Mouse (Mus musculus) adrenal gland, postnatal 4 days (tissue): ENCODE data around the gene Cdk17. TPM values are rescaled to one million over a fixed set of nuclear protein-coding genes. Genes with fewer than 3 reads are reported as not detected.

Experiments used
- DNase-seq, 2 experiments: peaks; one replicate each; pipeline ENCODE4 v3.0.0; 2021 to 2022; ENCODE audit warnings: low spot score in 2 of 2, mixed read lengths in 2 of 2
- long read RNA-seq, 2 experiments: library from polyadenylated mRNA; stranded (forward); transcript quantifications; one replicate each; pipeline ENCODE4 v2.0.0; 2021
- total RNA-seq, 2 experiments: library from RNA; stranded (reverse); gene quantifications; 2 replicates each; pipeline ENCODE4 v1.2.3; 2021

Cdk17 gene
- 10 to 100 TPM; 30.5 to 33.1 TPM for total RNA-seq
- long read RNA-seq, experiment 1, transcript Cdk17-201 (17 exons, 3,615 nt), result major isoform, 11 of 16 reads
- long read RNA-seq, experiment 1, partial matches to known transcripts, result 4 of 16 reads
- long read RNA-seq, experiment 1, other reads (novel, unspliced or antisense), result 1 of 16 reads
- long read RNA-seq, experiment 2, transcript Cdk17-201 (17 exons, 3,615 nt), result major isoform, 25 of 45 reads
- long read RNA-seq, experiment 2, partial matches to known transcripts, result 9 of 45 reads
- long read RNA-seq, experiment 2, other reads (novel, unspliced or antisense), result 11 of 45 reads

DNA sequence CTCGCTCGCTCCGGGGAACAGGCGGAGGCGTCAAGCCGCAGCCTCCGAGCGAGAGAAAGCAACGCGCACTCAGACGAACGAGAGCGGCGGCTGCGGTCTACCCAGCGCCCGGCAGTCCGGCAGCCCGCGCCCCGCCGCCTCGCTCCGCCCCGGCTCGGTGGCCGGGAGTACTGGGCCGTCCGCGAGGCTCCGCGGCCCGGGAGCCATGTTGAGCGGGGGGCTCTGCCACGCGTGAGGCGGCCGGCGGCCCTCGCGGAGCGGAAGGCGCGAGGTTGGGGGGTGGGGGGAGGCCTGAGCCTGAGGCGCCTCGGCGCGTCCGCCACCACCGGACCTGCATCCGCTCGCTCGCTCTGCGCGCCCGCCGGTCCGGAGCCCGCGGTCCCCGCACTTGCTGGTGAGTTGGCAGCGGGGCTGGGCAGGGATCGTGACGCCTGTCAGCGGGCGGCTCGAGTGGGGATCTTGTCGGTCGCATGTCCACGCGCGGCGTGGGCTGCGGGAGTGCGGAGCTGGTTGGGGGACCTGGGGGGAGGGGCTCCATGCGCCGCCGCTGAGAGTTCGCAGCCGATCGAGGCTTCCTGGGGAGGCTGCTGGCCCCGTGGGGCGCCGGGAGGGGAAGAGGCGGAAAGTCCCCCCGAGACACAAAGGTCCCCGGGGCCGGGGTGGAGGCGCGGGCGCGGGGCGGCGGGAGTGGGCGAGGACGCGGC is at the start of gene Cdk17:
Gene Cdk17 (plus strand): TSS at position 69 of the 704 bp plus-strand sequence.
- peak; percentile 39 to 46 for DNase-seq

DNA sequence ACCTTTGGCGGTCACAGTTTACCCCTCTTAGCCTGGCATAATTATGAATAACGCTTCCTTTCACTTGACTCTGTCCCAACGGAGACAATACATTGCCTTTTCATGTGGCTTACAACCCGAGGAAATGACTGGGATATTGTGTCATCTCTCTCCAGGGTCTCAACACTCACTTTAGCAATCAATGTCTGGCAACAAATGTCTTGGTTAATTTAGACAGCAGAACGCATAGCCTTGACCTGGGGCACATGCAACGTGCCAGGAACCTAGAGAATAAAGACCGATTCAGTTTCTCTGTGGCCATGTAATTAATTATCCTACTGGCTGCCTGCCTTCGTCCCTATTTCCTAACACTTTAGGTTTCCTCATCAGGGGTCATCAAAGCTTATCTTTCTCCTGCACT is 49.3 kb upstream of the Cdk17 start:
- DNase-seq, result no peak

DNA sequence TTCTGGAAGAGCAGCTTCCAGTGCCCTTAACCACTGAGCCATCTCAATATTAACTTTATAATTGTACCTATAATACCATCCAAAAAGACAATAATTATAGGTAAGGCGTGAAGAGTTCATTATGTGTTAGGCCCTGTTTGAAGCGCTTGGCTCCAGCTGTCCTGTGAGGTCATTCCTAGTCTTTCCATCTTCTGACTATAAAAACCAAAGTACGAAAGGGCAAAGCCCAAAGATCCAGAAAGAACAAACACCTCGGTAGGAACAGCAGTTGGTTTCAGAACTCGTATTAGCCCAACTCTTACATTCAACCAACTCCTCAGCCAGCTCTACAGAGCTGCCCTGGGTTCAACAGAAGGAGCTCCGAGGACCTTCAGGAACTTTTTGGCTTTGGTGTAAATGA is 48.7 kb upstream of the Cdk17 start:
- DNase-seq, result no peak

DNA sequence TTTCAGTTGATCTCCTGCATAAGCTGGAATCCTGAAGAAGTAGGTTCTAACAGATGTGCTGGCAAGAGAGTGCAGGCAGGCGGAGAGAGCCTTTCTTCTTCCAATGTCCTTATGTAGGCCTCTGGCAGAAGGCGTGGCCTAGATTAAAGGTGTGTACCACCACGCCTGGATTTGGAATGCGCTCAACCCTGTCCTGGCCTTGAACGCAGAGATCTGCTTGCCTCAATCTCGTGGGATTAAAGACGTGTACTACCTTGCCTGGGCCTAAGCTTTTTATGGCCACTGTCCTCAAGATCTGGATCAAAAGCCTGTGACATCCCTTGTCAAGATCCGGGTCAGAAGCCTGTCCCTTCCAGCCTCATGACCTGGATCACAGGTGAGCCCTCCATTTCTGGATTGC is 46.7 kb upstream of the Cdk17 start:
- no peak for DNase-seq

GRCm38 (mm10) chr10:93114782-93115181 is 45.9 kb upstream of the Cdk17 start:
- DNase-seq, result no peak

GRCm38 (mm10) chr10:93115743-93116142 is 44.9 kb upstream of the Cdk17 start:
- DNase-seq, result no peak

GRCm38 (mm10) chr10:93116636-93117035 is 44.0 kb upstream of the Cdk17 start:
- no peak for DNase-seq

- no peak for DNase-seq
These were observed 40.9 kb upstream of the Cdk17 start for GRCm38 (mm10) chr10:93119809-93120208.

DNA sequence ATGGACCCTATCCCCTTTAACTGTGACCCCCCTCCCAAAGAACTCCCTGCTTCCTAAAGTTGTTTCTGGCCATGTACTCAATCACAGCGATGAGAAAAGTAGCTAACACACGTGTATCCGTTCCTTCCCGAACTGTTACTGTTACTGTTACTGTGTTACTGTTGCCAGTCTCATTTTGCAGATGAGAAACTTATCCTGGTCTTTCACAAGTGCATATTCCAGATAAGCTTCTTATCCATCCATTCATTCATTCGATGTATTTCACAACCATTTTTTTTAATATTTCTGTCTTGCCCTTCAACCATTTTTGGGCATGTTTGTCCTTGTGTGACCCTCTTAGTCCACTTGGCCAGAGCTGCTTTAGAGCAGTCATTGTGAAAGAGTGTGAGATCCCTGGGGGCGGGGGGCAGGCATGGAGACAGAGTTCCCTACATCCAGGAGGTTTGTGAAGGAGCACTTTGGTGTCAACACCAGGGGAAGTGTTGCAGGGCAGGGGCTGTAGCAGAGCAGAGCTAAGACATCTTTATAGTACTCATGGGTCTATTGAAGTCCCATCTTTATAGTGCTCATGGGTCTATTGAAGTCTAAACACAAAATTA is 39.3 kb upstream of the Cdk17 start:
- no peak for DNase-seq

GRCm38 (mm10) chr10:93122399-93123184 is 38.1 kb upstream of the Cdk17 start:
- DNase-seq, result no peak

DNA sequence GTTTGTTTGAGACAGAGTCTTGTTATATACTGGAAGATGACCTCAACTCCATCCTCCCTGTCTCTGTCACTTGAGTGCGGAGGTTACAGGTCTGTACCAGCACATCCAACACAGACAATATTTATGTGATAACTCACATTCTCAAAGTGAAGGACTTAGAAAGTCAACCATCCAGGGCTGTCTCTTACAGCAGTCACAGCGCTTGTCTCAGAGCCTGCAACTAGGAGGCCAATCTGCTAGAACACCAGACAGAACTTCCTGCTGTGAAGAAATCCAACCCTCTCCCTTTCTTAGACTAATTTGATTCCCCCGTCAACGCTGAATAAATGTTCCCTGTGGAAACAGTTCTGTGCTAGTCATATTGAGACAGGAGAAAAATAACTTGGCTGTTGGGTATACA is 37.4 kb upstream of the Cdk17 start:
- DNase-seq, result no peak

DNA sequence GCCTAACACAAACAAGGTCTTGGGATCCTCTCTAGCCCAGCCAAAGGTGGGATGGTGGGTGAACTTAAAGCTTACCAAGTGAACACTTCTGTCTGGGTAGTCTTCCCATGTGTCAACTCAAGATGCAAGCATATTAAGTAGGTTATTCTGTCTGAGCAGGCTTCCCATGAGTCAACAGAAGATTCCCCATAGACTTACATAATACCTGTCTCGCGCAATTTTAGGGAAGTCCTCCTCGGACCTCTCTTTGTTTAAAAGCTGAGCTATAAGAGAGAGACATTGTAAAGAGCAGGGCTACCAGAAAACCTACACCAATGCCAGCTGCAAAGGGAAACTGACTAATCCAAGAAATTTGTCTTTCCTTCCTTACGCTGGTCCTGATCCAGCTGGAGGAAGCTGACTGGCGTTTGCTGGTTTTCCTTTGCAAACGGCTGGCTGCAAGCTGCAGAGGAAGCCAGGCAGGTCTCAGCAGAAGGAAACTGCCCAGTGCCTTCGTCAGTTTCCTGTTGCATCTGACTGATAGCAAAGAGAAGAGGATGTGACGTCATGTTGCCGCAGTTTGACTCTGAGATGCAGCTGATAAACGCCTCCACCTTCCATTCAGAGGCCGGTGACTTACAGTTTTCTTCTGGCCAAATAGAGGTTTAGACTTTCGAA is 36.6 kb upstream of the Cdk17 start:
- peak in 1 of 2 experiments; percentile 17 for DNase-seq

DNA sequence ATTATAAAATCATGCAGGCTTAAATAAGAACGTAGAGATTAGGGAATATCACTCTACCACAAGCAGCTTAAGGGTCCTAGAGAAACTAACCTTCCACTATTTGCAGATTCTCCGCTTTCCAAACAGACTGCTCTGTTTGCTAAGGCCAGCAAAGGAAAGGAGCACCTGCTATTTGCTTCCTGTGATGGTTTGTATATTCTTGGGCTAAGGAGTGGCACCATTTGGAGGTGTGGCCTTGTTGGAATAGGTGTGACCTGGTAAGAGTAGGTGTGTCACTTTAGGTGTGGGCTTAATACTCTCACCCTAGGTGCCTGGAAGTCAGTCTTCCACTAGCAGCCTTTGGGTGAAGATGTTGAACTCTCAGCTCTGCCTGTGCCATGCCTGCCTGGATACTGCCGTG is 34.6 kb upstream of the Cdk17 start:
- no peak for DNase-seq

DNA sequence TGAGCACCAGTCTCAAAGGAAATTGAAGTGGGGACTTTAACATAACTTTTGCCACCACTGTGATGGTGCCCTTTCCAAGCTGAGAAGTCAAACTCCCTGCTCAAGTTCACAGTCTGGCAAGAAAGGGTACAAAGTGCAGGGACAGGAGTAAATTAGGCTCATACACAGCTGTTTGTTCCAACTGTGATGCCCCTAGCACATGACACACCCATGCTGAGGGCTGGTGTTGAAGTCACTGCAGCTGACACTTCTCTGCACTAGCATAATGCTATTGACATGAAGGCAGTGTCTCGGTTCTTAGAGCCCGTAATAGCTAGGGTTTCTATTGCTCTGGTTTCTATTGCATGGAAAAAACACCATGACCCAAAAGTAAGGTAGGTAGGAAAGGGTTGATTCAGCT is 32.1 kb upstream of the Cdk17 start:
- no peak for DNase-seq

GRCm38 (mm10) chr10:93129345-93129744 is 31.3 kb upstream of the Cdk17 start:
- no peak for DNase-seq

GRCm38 (mm10) chr10:93129904-93130455 is 30.7 kb upstream of the Cdk17 start:
- DNase-seq, result no peak

DNA sequence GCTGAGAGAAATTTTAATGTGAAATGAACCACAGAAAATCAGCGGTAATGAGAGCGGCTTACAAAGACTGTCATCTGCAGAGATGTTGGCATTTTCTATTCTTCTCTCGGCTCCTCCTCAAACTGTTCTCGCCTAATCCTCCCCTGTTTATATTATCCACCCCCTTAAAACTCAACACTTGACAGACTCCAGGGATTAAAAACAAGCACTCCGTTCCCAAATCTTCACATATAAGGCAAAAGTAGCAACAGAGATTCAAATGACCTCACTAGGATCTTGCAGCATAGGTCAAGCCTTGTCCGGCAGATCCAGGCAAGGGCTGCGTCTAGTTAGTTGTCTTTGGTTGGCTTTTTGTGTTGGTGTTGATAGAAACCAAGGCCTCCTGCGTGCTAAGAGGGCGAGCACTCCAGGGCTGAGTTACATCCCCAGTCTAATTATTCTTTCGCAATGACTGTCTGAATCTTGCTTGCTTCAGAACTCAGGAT is 30.2 kb upstream of the Cdk17 start:
- no peak for DNase-seq

- DNase-seq, result no peak
These were observed 28.7 kb upstream of the Cdk17 start for GRCm38 (mm10) chr10:93131865-93132566.

DNA sequence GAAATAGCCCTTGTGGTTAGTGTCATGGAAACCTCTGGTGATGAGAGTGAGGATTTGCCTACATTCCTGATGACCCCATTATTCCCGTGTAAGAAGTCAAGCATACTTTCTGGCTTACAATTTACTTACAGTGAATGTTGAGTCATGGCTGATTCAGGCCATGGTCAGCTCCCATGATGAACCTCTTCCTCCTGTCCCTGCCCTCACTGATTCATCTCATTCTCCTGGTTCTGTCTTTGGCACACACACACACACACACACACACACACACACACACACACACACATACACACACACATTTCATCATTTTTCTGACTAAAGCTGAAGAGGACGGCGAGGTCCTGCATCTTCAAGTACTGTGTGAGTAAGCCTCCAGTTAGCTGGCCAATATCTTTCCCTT is 21.9 kb upstream of the Cdk17 start:
- DNase-seq, result peak in 1 of 2 experiments; percentile 6

GRCm38 (mm10) chr10:93140778-93141177 is 19.9 kb upstream of the Cdk17 start:
- no peak for DNase-seq
